Mouse (Mus musculus): ENCODE data around the gene Zfp366.

Gene Zfp366

DNA sequence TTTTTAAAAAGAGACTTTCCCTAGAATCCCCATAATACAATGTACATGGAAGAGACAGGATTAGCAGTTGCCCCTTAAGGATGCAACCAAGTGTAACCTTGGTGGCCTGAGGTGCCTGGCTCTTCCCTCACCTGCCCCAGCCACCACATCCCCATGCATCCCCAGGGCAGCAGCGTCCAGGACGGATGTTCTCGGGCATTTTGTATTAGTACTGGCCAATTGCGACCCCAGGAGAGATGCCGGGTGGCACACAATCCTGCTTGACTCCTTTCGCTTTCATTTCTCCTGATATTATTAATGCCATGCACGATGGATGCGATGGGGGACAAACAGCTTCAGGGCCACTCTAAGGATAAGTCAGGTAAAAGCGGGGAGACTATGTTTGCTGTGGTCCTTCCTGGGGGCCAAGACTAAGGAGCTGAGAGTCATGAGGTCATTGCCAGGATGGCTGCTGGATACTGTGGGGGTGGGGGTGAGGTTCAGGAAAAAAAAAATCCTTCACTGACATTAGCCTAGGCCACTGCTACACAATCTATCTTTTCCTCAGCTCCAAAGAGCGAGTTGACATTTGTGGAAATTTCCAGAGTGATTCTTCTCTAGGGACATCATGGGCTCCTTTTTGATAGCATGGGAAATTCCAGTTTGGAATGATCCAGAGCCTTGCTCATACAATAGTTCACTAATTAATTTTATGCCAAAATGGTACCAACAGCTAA is 1.7 kb downstream of the Zfp366 start:
- no peak for DNase-seq (ENCODE audit: extremely low read depth, insufficient read length, low spot score)

DNA sequence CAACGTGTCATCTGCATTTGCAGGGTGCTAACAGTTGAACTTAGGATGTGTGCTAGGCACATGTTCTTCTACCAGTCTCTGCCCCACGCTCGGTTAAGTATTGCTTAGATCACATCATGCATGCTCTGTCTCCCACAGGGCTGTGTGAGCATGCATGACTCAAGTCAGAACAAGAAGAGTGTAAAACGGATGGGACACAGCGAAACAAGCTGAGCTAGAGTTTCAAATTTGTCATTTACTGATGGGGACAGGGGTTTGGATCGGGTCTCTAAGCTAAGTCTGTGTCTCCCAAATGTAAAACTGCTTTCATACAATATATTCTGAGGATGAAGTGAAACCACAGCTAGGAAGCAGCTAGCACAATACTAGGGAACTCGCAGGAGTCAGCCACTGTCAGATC is 2.2 kb downstream of the Zfp366 start:
- no peak for DNase-seq (ENCODE audit: extremely low read depth, insufficient read length, low spot score)

DNA sequence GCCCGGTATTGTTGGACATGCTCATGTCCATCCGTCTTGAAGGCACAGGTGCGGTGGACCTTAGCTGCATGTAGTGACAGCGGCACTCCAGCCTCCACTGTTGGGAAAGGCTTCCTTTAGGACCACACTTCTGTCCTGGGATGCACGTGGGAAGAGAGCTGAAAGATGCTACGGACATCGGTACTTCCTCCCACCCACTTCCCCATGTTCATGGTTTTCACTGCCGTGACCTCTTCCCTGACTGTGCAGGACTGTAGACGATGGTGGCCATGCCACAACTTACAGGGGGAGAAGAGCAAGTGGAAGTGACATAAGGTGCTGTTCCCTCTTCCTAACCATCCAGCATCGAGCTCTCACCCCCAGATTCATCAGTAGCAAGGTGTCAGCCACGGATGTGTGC is 2.8 kb downstream of the Zfp366 start:
- DNase-seq (ENCODE audit: extremely low read depth, insufficient read length, low spot score): no peak

DNA sequence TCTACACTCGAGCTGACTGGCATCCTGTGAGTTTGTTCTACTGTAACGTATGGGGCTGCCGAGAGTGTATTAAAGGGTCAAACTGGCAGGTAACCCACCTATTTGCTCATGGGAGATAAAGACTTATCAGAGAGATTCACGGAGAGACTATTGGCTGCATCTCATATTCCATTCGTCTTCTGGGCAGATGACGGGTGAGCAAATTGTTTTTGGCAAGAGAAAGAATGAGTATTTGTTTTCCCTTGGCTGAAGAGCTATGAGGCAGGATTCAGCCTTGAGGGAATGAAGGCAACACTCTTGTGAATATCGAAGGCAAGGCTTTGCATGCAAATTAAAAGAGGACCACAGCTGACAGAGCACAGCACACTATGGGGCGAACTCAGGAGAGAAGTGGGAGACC is 4.0 kb downstream of the Zfp366 start:
- DNase-seq (ENCODE audit: extremely low read depth, insufficient read length, low spot score): no peak

DNA sequence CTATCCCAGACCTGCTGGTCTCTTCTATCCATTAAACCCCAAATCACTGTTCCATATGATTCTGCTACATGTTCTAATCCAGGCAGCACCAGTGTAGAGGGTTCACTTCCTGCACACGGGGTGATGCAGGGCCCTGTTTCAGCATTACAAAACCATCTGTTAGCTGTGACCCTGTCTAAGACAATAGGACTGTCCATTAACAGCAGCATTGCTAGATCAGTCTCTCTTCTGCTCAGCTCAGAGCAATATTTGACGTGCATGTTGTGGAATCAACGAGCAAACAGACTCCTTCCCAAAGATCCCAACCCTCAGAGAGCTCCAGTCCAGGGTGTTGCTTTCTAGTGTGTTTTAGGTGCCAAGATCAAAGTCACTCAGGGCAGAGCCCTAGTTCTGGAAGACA is 5.0 kb downstream of the Zfp366 start:
- no peak for DNase-seq (ENCODE audit: extremely low read depth, insufficient read length, low spot score)

DNA sequence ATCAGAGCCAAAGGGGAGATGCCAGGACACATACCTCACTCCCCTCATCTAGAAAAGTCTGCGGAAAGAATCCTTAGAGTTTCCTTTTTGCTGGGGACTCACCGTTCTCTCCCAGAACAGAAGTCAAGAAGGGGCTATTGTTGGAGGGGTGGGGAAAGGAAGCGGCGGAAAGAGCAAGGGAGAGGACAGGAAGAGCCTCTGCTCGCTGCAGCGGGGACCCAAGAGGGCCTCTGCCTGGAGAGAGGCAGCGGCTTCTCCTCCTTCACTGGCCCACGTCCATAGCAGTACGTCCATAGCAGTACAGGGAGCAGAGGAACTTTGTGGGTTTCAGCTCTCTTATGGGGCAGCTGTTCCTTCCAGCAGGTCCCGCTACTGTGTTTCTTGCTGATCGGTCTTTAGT is 5.8 kb downstream of the Zfp366 start:
- DNase-seq (ENCODE audit: extremely low read depth, insufficient read length, low spot score): no peak

DNA sequence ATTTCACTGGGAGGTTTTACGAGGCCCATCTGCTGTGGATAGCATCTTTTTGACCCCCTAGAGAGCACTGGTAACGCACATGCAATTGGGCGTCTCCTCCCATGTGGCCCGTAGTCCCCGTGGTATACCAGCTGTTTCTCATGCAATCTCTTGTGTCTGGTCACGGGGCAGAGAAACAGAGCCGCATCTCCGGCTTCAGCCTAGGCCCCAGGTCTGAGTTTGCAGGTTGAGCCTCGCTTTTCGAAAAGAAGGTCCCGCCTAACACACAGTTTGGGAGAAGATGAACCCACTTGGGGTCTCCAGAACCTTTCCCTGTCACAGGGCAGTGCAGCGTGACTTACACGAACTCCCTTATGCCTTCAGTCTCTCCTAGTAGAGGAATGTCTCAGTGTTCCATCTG is 6.4 kb downstream of the Zfp366 start:
- DNase-seq (ENCODE audit: extremely low read depth, insufficient read length, low spot score): no peak

DNA sequence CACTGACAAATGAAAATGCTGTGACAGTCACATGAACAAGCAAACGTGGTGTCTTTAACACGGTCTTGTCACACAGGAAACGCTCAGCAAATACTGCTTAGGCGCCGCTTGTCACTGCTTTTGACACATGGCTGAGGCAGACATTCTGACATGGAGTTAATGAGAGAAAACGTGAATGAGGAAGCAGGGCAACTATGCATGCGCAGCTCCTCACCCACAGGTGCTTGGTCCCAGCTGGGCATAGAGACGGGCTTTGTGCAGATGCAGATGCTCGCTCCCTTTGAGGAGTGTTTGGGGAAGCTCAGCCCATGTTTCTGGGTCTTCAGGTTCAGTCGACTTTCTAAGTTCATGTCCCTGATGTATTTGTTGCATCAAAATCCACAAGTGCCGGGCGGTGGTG is 11.7 kb downstream of the Zfp366 start:
- DNase-seq (ENCODE audit: extremely low read depth, insufficient read length, low spot score): no peak

DNA sequence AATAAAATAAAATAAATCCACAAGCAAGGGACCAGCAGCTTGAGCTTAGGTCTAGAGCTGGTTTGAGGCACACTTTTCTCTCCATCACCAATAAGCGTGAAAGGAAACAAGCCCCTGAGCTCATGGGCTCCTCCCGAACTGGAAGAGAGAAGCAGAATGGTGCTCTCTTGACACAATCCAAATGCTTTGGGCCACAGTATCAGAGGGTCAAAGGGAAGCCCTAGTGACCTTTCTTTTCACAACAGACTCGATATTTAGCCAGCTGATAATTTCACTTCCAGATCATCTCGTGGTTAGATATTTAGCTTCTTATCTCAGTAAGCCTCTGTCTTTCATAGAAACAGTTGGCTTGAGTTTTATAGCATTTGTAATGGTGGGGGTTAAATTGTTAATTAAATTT is 12.2 kb downstream of the Zfp366 start:
- no peak for DNase-seq (ENCODE audit: extremely low read depth, insufficient read length, low spot score)

DNA sequence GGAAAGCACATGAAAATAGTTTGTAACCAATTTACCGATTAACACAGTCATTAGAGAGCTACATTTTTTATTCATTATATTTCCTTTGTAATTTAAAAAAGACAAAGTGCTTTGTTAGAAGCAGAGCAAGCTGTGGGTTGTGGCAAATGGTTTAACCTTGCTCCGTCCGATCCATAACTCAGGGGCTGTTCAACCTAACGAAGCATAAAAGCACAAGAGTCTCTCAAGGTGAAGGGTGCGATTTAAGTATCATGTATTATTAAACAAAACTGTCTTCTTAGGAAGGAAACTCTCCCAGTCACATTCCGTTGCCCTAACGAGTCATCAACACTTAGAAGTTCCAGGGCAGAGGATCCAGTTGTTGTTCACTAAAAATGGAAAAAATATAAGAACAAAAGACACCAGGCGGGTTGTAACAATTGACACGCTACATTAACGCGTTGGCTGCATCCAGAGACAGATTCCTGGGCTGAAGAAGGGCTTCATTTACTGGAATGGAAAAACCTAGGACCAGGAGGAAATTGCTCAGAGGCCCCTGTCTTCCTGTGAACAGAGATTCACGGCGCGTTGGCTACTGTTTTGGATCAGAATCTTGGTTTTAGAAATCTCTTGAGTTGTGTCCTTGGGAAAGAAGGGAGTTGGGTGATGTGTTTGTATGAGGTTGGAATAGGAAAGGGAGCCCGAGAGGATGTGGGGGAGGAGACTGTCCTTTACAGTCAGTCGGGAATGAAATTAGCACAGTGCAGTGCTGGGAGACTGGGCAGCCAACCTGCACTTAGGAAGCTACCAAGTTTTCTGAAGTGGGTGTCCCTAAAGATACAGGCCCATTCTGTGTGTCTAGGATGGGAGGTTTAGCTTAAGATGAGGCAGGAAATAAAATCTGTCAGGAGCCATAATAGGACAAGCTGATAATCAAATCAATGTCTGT is 17.3 kb downstream of the Zfp366 start:
- no peak for DNase-seq (ENCODE audit: extremely low read depth, insufficient read length, low spot score)

DNA sequence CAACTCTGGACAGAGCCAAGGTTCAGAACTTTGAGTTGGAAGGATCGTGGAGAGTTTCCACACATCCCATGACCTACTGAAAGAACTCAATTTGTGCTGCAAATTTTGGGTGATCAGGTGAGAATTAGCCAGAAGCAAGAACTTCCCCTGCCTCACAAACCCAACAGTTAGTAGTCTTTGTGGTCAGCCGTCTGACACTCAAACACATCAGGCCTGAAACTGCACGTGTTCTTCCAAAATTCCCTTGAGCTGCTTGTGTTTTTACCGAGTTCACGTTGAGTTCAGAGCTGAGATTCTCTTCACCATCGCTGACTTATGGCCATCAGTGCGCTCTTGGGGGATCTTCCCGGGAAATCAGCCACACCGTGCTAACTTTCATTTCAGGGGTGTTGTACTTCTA is 22.6 kb downstream of the Zfp366 start:
- no peak for DNase-seq (ENCODE audit: extremely low read depth, insufficient read length, low spot score)

DNA sequence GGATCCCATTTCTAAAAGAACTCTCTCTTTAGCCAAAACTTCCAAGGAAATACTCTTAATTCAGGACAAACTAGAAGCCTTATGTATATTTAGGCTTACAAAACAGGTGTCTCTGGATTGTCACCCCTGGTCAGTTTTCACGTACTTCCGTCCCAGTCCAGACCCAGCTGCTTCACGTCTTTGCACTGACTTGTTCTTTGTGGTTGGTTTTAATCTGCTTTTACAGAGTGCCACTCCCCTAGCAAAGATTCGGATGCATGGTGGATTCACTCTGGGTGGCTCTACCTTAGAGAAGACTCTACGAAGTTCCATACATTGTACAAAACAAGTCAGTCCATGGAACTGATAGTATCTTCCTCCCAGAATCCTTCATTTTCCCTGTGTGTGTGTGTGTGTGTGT is 25.2 kb downstream of the Zfp366 start:
- DNase-seq (ENCODE audit: extremely low read depth, insufficient read length, low spot score): no peak

DNA sequence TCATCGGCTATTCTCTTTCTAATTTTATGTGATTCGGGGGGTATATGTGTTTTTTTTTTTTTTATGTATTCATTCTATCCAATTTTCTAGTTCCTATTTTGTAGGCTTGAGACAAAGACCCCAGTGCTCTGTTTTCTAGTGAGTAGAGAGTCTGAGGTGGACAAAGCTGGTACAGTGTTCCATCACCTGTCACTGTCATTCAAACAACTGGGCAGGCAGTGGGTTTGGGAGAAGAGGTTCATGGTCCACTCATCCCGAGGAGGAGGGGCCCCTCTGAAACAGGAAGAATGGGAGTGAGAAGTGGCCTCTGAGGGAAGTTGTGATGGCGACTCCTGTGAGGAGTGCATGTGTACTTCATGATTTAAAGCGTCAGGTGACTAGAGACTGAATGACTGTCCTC is 26.2 kb downstream of the Zfp366 start:
- DNase-seq (ENCODE audit: extremely low read depth, insufficient read length, low spot score): no peak

DNA sequence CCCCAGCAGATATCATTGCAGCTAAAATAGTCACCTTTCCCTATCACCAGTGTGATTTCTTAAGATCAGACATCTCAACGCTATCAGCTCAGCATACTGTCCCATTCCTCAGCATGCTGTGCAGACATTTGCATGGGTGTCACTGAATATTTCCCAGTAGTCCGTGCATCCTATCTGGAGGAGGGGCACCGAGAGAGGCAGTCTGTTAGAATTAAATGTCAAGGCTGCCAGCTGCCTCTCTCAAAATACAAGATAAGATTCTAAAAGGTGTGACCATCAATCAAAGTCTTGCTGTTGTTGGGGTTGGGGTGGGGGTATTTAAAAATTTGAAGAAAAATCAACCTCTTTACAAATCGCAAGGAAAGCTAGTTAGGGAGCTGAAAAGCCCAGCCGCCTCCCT is 28.4 kb downstream of the Zfp366 start:
- DNase-seq (ENCODE audit: extremely low read depth, insufficient read length, low spot score): no peak

DNA sequence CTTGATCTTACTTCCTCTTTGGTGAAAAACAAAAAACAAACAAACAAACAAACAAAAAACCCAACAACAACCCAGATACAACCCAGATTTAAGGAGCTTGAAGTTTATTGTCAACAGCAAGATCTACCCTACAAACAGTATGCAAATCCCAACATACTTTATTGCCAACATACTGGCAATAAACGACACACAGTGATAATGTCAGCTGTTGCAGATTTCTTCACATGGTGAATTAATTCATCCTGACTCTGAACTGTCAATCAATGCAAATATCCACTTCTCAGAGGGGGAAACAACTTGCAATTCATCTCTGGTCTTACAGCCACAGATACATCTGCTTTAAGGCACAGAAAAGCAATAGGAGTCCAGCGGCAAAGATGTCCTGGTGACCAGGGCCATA is 31.4 kb downstream of the Zfp366 start:
- no peak for DNase-seq (ENCODE audit: extremely low read depth, insufficient read length, low spot score)

DNA sequence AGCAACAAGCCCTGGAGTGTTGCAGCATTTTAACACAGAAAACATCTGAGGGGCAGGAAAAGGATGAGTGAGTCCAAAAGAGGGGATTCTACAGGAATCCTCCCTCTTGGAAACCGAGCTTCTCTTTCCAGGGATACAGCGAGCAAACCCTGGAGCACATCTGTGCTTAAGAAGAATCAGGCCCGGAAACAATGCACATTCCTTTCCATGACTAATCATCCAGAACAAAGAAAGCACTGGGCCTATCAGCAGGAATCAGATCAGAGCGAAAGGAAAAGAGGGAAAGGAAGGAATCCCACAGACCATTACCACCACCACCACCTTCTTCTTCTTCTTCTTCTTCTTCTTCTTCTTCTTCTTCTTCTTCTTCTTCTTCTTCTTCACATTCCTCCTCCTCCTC is 33.4 kb downstream of the Zfp366 start:
- DNase-seq (ENCODE audit: extremely low read depth, insufficient read length, low spot score): no peak

DNA sequence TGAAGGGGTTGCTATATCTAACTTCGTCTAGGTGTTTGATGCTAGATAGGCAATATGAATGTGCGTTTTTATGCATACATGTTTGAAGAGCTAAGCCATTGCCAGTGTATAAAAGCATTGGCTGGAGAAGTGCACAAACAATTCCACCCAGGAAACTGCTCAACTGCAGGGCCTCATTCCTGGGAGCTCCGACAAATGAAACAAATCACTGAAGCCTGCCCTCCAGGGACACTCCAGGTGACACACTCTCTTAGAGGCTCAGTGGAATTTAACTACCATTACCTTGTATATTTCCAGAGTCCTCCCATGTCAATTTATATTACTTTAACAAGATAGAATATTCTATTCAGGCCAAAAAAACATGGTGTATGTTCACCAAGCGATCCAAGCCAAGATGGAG is 35.0 kb downstream of the Zfp366 start:
- DNase-seq (ENCODE audit: extremely low read depth, insufficient read length, low spot score): no peak

DNA sequence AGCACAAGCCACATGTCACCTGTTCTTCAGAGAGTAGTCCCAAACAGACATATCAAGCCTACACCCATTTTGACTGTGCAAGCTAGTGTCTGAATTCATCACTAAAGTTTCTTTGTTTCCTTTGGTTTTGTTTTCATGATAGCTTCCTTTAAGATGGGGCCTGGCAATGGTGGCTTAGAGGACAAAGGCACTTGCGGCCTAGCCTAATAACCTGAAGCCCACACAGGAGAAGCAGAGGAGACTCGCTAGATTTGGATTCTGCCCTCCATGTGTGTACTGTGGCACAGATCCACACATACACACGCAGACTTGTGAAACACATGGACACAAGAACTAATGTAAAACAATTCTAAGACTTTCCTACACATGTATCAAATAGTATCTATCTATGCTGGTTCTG is 37.4 kb downstream of the Zfp366 start:
- DNase-seq (ENCODE audit: extremely low read depth, insufficient read length, low spot score): no peak

DNA sequence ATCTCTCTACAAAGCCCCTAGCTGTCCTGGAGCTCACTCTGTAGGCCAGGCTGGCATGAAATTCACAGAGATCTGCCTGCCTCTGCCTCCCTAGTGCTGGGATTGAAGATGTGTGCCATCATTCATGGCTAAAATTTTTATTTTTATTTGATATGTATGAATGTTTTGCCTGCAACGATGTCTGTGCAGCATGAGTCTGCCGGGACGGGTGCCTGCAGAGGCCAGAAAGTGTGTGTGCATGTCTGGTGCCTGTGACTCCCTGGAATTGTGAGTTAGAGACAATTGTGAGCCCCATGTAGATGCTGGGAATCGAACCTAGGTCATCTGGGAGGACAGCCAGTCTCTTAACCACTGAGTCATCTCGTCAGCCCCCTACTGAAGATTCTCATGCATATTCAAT is 37.9 kb downstream of the Zfp366 start:
- no peak for DNase-seq (ENCODE audit: extremely low read depth, insufficient read length, low spot score)

DNA sequence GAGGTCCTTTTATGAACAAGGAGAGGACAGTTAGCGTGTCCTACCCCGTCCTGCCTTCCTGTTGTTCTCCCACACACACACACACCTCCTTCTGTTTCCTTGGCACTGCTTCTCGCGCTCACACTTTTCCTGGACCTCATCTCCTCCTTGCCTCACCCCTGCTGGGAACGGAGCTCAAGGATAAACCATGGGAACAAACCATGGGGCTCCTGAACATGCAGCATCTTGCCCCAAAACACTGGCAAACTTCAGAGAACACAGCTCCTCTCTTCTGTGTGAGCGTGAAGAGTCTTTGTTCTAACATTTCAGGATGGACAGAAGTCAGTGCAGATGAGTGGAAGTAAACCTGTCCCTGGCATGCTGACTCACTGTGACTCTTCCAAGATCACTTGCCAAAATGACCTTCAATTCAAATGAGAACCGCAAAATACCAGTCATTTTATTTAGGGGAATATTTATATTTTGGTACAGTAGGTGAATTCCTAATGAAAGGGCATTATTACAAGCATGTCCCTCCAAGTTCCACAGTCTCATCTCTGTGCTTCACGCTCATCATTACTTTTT is 38.8 kb downstream of the Zfp366 start:
- no peak for DNase-seq (ENCODE audit: extremely low read depth, insufficient read length, low spot score)

DNA sequence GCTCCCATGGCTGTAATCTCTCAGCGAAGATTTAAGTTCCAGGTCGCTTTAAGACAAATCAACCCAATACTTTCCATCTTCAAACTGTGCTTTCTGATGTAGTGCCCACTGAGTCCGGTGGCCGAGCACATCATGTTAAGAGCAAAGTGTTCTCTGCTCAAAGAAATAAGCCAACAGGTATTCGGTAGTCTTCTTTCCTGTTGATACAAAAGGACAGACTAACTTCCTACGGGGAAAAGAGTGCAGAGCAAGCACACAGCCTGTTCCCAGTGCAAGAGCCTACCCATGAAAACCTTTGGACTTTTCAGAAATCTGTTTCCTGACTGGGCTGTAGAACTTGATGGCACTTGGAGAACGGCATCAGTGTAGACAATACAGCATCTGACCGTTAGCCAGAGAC is 39.3 kb downstream of the Zfp366 start:
- no peak for DNase-seq (ENCODE audit: extremely low read depth, insufficient read length, low spot score)
